Mouse (Mus musculus) forebrain, embryonic 11.5 days (tissue): Measurements from ENCODE around the gene Tmem108. TPM values are rescaled to one million over a fixed set of nuclear protein-coding genes. Genes with fewer than 3 reads are reported as not detected.

Source experiments
- ATAC-seq: fragments of 200-750 bp; cut with Nextera tagmentation; replicated peaks from 2 replicates; pipeline ENCODE4 v1.8.0; 2017; ENCODE audit warnings: moderate TSS enrichment; ENCODE audit not compliant: low FRiP score
- DNase-seq: peaks from one replicate; pipeline ENCODE4 v3.0.0-alpha.2; 2017; ENCODE audit warnings: low spot score
- H3K27ac ChIP-seq: fragments of 300-500 bp; sonication (generic); 2 replicates; pipeline ENCODE4 v1.5.1; 2014; ENCODE audit warnings: low read depth, low read length
- H3K27me3 ChIP-seq: fragments of 300-500 bp; sonication (generic); 2 replicates; pipeline ENCODE4 v1.6.1; 2014; ENCODE audit warnings: mild to moderate bottlenecking, low read length, mixed read lengths; ENCODE audit not compliant: control insufficient read depth, insufficient read depth
- H3K36me3 ChIP-seq: fragments of 300-500 bp; sonication (generic); 2 replicates; pipeline ENCODE4 v1.6.1; 2014; ENCODE audit warnings: mild to moderate bottlenecking, low read length, moderate library complexity, mixed read lengths; ENCODE audit not compliant: control insufficient read depth, insufficient read depth
- H3K4me1 ChIP-seq: fragments of 300-500 bp; sonication (generic); replicated peaks from 2 replicates; pipeline ENCODE4 v1.6.1; 2014; ENCODE audit warnings: low read length, mixed read lengths; ENCODE audit not compliant: control insufficient read depth, insufficient read depth
- H3K4me2 ChIP-seq: fragments of 300-500 bp; sonication (generic); 2 replicates; pipeline ENCODE4 v1.6.1; 2014; ENCODE audit warnings: low read depth, mild to moderate bottlenecking, low read length, moderate library complexity, mixed read lengths; ENCODE audit not compliant: severe bottlenecking
- H3K4me3 ChIP-seq: fragments of 300-500 bp; sonication (generic); 2 replicates; pipeline ENCODE4 v1.5.1; 2014; ENCODE audit warnings: low read depth, low read length
- H3K9ac ChIP-seq: fragments of 300-500 bp; sonication (generic); 2 replicates; pipeline ENCODE4 v1.6.1; 2014; ENCODE audit warnings: low read length
- H3K9me3 ChIP-seq: fragments of 300-500 bp; sonication (generic); 2 replicates; pipeline ENCODE4 v1.6.1; 2016; ENCODE audit warnings: low read length, mixed read lengths; ENCODE audit not compliant: control insufficient read depth
- WGBS: fragments of 180-500 bp; shearing (Covaris S2); extraction: QIAGEN DNeasy Blood & Tissue Kit; methylation state at CpG from one replicate; pipeline ENCODE4 v1.1.7; 2014; 5-methylcytosine and 5-hydroxymethylcytosine counted together
- polyA plus RNA-seq: library from polyadenylated mRNA; unstranded; fragments of >200 nt; fragmentation: Nextera tagmentation; extraction: Ambion mirVana; gene quantifications from 2 replicates; pipeline ENCODE4 v1.2.1, GENCODE M21; 2014

The Tmem108 gene
- polyA plus RNA-seq, 1 experiment from 2014 or later = 27.2 TPM

- peak overlapping the region; percentile 63; the same call in 1 of the 2 replicates for H3K27ac ChIP-seq
- no peaks in the 10 kb centered on the region for H3K9me3 ChIP-seq
- WGBS = 38% methylated on average over 1 of the region's 1 CpGs
- H3K4me1 ChIP-seq = peaks cover 22% of the 10 kb centered on the region
- ATAC-seq (peak; percentile 92), DNase-seq (no peak)
- H3K4me2 ChIP-seq = no peak overlapping the region
- H3K4me3 ChIP-seq = no peak overlapping the region
- H3K36me3 ChIP-seq = no peaks in the 10 kb centered on the region
- no peaks in the 10 kb centered on the region for H3K27me3 ChIP-seq
- H3K9ac ChIP-seq = no peak overlapping the region
Measured at GRCm38 (mm10) chr9:103504646-103505045, 257.0 kb downstream of the Tmem108 start.

DNA sequence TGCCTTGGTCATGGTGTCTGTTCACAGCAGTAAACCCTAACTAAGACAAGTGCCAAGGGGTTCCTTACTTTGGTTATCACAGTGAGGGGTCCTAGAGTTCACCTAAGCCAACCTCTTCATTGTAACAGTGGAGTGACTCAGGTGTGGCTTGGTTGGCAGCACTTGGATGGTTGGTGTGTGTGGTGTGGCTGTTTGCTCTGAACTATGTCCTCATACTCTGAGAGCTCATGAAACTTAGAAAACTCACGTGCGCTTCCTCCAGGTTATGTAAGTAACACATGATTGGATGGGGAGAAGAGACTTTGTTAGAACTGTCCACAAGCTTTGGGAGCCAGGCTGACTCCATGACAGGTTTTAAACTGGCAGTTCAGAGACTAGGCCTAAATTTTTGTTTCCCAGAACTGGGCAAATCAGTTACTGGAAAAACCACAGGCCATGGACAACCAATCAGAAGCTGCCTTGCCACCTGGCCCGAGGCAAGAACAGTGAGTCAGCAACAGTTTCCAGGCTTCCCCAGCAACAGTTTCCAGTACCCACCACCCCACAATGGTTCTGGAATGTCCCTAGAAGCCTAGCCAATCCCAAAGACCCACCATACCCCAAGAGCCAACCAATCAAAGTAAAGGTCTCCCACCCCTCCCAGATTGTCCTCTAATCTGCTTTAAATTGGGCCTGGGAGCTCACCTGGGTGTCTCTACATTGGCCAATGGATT lies 257.9 kb downstream of the Tmem108 start:
- 94% methylated on average over 3 of the region's 3 CpGs for WGBS
- 0 out of 2 replicates have a peak, but pooled peaks have one; percentile 1 for ATAC-seq

GRCm38 (mm10) chr9:103502655-103503054 lies 259.0 kb downstream of the Tmem108 start:
- WGBS = 82% methylated on average over 2 of the region's 2 CpGs
- Histone ChIP-seq H3K4me2 (no peak overlapping the region), H3K9ac (no peak overlapping the region), H3K9me3 (no peaks in the 10 kb centered on the region), H3K27me3 (no peaks in the 10 kb centered on the region), H3K4me1 (peaks cover 22% of the 10 kb centered on the region), H3K27ac (peak overlapping the region; percentile 37; the same call in 1 of the 2 replicates), H3K36me3 (no peaks in the 10 kb centered on the region), H3K4me3 (no peak overlapping the region)
- DNase-seq (no peak), ATAC-seq (no peak)

More for the DNA sequence above, 257.9 kb downstream of the Tmem108 start:
- Histone ChIP-seq H3K9me3 (no peaks in the 10 kb centered on the region), H3K4me3 (no peak overlapping the region), H3K4me1 (peaks cover 22% of the 10 kb centered on the region), H3K36me3 (no peaks in the 10 kb centered on the region), H3K27me3 (no peaks in the 10 kb centered on the region), H3K27ac (peak overlapping the region; percentile 63), H3K4me2 (no peak overlapping the region), H3K9ac (no peak overlapping the region)
- no peak for DNase-seq

DNA sequence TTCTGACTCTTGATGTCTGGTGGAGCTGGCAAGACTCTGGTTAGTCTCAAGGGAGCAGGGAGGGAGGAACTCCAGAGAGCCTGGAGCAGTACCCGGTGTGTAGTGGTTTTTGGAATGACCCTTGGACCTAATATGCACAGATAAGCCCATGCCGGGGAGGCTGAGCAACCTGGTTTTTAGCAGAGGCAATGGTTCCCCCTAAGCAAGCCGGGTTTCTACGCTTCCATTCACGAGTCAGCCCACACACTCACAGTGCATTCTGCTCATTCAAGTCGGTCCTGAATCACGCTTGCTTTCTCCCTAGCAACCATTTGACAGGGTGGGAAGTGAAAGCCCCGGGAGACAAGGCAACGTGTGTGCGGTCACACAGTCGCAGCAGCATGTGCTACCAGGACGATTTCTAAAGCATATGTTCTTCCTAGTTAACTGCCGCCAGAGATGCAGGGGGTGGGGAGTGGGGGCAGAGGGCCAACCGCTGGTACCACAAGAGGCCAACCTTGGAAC lies 259.7 kb downstream of the Tmem108 start:
- Histone ChIP-seq H3K27ac (peak overlapping the region; percentile 63; the same call in 1 of the 2 replicates), H3K9ac (peak overlapping the region; percentile 27), H3K36me3 (no peaks in the 10 kb centered on the region), H3K4me2 (0 out of 2 replicates have a peak overlapping the region, but pooled peaks have one; percentile 21), H3K4me1 (peaks cover 20% of the 10 kb centered on the region), H3K4me3 (no peak overlapping the region), H3K9me3 (no peaks in the 10 kb centered on the region), H3K27me3 (no peaks in the 10 kb centered on the region)
- WGBS = 24% methylated on average over 14 of the region's 14 CpGs
- ATAC-seq = peak; percentile 49
- DNase-seq = peak; percentile 72

DNA sequence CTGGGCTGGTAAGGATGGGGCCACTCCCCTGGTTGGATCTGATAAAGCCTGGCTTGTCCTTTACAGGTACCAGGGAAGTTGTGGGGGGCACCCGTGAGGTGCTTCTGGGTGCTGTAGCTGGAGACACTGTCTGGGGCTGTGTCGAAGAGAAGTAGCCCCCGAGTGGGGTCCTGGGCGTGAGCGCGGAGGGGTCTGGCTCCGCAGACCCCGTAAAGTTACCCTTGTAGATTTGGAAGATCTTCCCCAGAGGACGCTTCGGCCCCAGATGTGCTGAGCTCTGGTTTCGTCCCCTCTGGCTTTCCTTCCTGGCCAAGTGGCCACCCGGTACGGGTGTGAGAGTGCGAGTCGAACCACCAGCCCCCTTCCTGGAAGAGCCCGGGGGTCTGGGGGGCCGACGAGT lies 262.3 kb downstream of the Tmem108 start:
- H3K36me3 ChIP-seq = no peaks in the 10 kb centered on the region
- peaks cover 13% of the 10 kb centered on the region for H3K4me1 ChIP-seq
- H3K27me3 ChIP-seq = no peaks in the 10 kb centered on the region
- no peak overlapping the region for H3K4me2 ChIP-seq
- ATAC-seq = no peak
- H3K9ac ChIP-seq = no peak overlapping the region
- DNase-seq = no peak
- no peak overlapping the region for H3K4me3 ChIP-seq
- H3K9me3 ChIP-seq = no peaks in the 10 kb centered on the region
- no peak overlapping the region for H3K27ac ChIP-seq
- WGBS = 90% methylated on average over 18 of the region's 18 CpGs

- no peaks in the 10 kb centered on the region for H3K36me3 ChIP-seq
- 85% methylated on average over 8 of the region's 8 CpGs for WGBS
- peaks cover 13% of the 10 kb centered on the region for H3K4me1 ChIP-seq
- ATAC-seq = no peak
- H3K4me2 ChIP-seq = no peak overlapping the region
- H3K4me3 ChIP-seq = no peak overlapping the region
- no peaks in the 10 kb centered on the region for H3K27me3 ChIP-seq
- no peak for DNase-seq
- no peaks in the 10 kb centered on the region for H3K9me3 ChIP-seq
- H3K9ac ChIP-seq = no peak overlapping the region
- H3K27ac ChIP-seq = no peak overlapping the region
Measured at GRCm38 (mm10) chr9:103498699-103499098, 262.9 kb downstream of the Tmem108 start.

- Histone ChIP-seq H3K36me3 (no peaks in the 10 kb centered on the region), H3K27me3 (no peaks in the 10 kb centered on the region), H3K9me3 (no peaks in the 10 kb centered on the region), H3K4me1 (no peaks in the 10 kb centered on the region), H3K4me2 (no peak overlapping the region), H3K9ac (no peak overlapping the region), H3K27ac (no peak overlapping the region), H3K4me3 (no peak overlapping the region)
- no peak for DNase-seq
- ATAC-seq = no peak
- 90% methylated on average over 11 of the region's 11 CpGs for WGBS
Measured at GRCm38 (mm10) chr9:103495391-103495790, 266.2 kb downstream of the Tmem108 start.

GRCm38 (mm10) chr9:103494346-103495020 lies 267.2 kb downstream of the Tmem108 start:
- no peaks in the 10 kb centered on the region for H3K4me1 ChIP-seq
- DNase-seq (peak; percentile 83), ATAC-seq (peak; percentile 72)
- 38% methylated on average over 7 of the region's 7 CpGs for WGBS
- H3K4me3 ChIP-seq = no peak overlapping the region
- no peaks in the 10 kb centered on the region for H3K36me3 ChIP-seq
- H3K27ac ChIP-seq = no peak overlapping the region
- no peaks in the 10 kb centered on the region for H3K27me3 ChIP-seq
- no peaks in the 10 kb centered on the region for H3K9me3 ChIP-seq
- H3K4me2 ChIP-seq = no peak overlapping the region
- H3K9ac ChIP-seq = no peak overlapping the region
